Mouse (Mus musculus): ENCODE results near the gene Nfia.
A peak's percentile ranks its signal among the peaks of the same experiment; 100 is the strongest.

Nfia gene

GRCm38 (mm10) chr4:97962856-97963255, 190.3 kb downstream of the Nfia start:
- DNase-seq, result no peak

- no peak for DNase-seq
These were observed 191.4 kb downstream of the Nfia start for GRCm38 (mm10) chr4:97963951-97964350.

GRCm38 (mm10) chr4:97968786-97969348, 196.3 kb downstream of the Nfia start:
- no peak for DNase-seq

GRCm38 (mm10) chr4:97973064-97973463, 200.5 kb downstream of the Nfia start:
- no peak for DNase-seq

- DNase-seq, result no peak
These were observed 201.5 kb downstream of the Nfia start for GRCm38 (mm10) chr4:97974037-97974436.

- DNase-seq, result no peak
These were observed 204.4 kb downstream of the Nfia start for GRCm38 (mm10) chr4:97976891-97977290.

GRCm38 (mm10) chr4:97984361-97984760, 211.8 kb downstream of the Nfia start:
- DNase-seq, result peak; percentile 9

- DNase-seq, result no peak
These were observed 213.7 kb downstream of the Nfia start for GRCm38 (mm10) chr4:97986056-97986734.

GRCm38 (mm10) chr4:97986735-97987075, 214.2 kb downstream of the Nfia start:
- no peak for DNase-seq

- DNase-seq, result no peak
These were observed 216.2 kb downstream of the Nfia start for GRCm38 (mm10) chr4:97988703-97989102.

- DNase-seq, result no peak
These were observed 217.9 kb downstream of the Nfia start for GRCm38 (mm10) chr4:97990431-97990830.

GRCm38 (mm10) chr4:97991395-97991794, 218.9 kb downstream of the Nfia start:
- DNase-seq, result no peak

- DNase-seq, result no peak
These were observed 219.3 kb downstream of the Nfia start for GRCm38 (mm10) chr4:97991880-97992279.

GRCm38 (mm10) chr4:97995911-97996712, 223.6 kb downstream of the Nfia start:
- DNase-seq, result peak; percentile 35

GRCm38 (mm10) chr4:97997151-97997817, 224.8 kb downstream of the Nfia start:
- DNase-seq, result peak; percentile 15

- no peak for DNase-seq
These were observed 229.7 kb downstream of the Nfia start for GRCm38 (mm10) chr4:98002206-98002605.

GRCm38 (mm10) chr4:98003323-98004107, 231.0 kb downstream of the Nfia start:
- DNase-seq, result no peak

- DNase-seq, result no peak
These were observed 231.6 kb downstream of the Nfia start for GRCm38 (mm10) chr4:98004108-98004625.

- DNase-seq, result no peak
These were observed 232.5 kb downstream of the Nfia start for GRCm38 (mm10) chr4:98004986-98005385.

GRCm38 (mm10) chr4:98008814-98009368, 236.4 kb downstream of the Nfia start:
- DNase-seq, result no peak

- DNase-seq, result no peak
These were observed 237.4 kb downstream of the Nfia start for GRCm38 (mm10) chr4:98009966-98010365.

GRCm38 (mm10) chr4:98019811-98020210, 247.3 kb downstream of the Nfia start:
- DNase-seq, result no peak

Measured in thymus, postnatal 14 days (tissue).